Mouse (Mus musculus): Measurements from ENCODE around the gene Lmntd1.

GRCm38 (mm10) chr6:145557059-145557992 is 56.8 kb downstream of the Lmntd1 start:
- TF ChIP-seq GATA1 (IDR thresholded peaks at IDR 0.05; ENCODE audit: borderline replicate concordance, low read length) = no peak
- TF ChIP-seq FLI1 (IDR thresholded peaks at IDR 0.05; ENCODE audit: low read length) = no peak
